Mouse (Mus musculus): Measurements from ENCODE around the gene Tmem178b. TPM values are rescaled to one million over a fixed set of nuclear protein-coding genes. Genes with fewer than 3 reads are reported as not detected.

The Tmem178b gene
- 0.15 TPM in 1 of 2 replicates, not detected in the other for polyA plus RNA-seq (2014; fragmentation: Nextera tagmentation; extraction: Ambion mirVana)

DNA sequence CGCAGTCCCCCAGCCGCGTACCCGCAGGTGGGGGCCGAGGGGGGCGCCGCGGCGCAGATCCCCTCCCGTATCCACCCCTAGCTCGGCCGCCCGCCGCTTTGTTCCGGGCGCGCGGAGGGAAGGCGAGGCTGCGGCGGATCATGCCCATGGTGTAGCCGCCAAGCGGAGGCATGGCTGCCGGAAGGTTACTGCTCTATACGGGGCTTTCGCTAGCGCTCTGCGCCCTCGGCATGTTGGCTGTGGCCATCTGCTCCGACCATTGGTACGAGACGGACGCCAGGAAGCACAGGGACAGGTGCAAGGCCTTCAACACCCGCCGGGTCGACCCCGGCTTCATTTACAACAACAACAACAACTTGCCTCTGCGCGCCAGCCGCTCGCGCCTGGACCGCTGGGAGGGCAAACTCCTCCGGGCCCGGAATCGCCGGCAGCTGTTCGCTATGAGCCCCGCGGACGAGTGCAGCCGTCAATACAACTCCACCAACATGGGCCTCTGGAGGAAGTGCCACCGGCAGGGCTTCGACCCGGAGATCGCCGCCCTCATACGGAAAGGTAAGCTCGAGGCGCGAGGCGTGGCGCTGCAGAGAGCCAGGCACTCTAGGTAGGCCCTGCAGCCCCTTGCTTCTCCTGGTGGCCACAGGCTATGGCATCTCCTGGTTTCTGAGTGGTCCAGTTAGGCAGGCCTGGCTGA, at the start of gene Tmem178b:
Gene Tmem178b (plus strand): TSS at position 371 of the 691 bp plus-strand sequence.
- ATAC-seq (ENCODE audit: low FRiP score, low TSS enrichment), result peak; percentile 53
- no peaks in the 10 kb centered on the region for H3K4me1 ChIP-seq (ENCODE audit: control insufficient read depth, insufficient read depth, low read length)
- no peaks in the 10 kb centered on the region for H3K36me3 ChIP-seq (ENCODE audit: control insufficient read depth, insufficient read depth, low read length)
- H3K9me3 ChIP-seq (ENCODE audit: control insufficient read depth, low read length), result no peaks in the 10 kb centered on the region
- WGBS, result under 1% methylated on average over 63 of the region's 63 CpGs
- H3K9ac ChIP-seq (ENCODE audit: low read depth, low read length), result peak within 1 kb of the TSS; percentile 13; the same call in 1 of the 2 replicates
- peak within 1 kb of the TSS; percentile 51 for H3K4me3 ChIP-seq (ENCODE audit: low read length)
- peaks cover 53% of the 10 kb centered on the region for H3K27me3 ChIP-seq (ENCODE audit: control insufficient read depth, insufficient read depth, low read length)
- H3K27ac ChIP-seq (ENCODE audit: low read depth, low read length), result no peak within 1 kb of the TSS
- H3K4me2 ChIP-seq (replicated peaks; ENCODE audit: low read depth, low read length), result peak within 1 kb of the TSS; percentile 96

DNA sequence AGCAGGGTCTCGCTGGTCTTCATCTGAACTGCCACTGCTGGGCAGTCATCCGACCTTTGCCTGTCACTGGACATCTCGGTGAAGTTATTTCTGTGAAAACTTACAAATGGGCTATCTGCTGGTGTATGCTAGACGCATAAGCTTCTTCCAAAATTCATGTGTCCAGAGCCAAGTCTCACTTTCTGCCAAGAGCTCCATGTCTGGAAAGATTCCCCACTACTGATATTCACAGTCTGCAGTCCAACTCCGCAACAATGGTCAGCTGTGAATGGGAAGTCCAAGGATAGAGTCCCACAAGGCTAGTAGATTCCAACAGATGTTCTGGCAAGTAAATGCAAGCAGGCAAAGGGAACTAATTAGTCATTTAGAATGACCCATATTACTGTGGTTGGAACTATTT, 44.3 kb upstream of the Tmem178b start:
- no peak overlapping the region for H3K4me2 ChIP-seq (replicated peaks; ENCODE audit: low read depth, low read length)
- H3K4me3 ChIP-seq (ENCODE audit: low read length), result no peak overlapping the region
- H3K9me3 ChIP-seq (ENCODE audit: control insufficient read depth, low read length), result no peaks in the 10 kb centered on the region
- ATAC-seq (ENCODE audit: low FRiP score, low TSS enrichment), result no peak
- no peaks in the 10 kb centered on the region for H3K4me1 ChIP-seq (ENCODE audit: control insufficient read depth, insufficient read depth, low read length)
- no peaks in the 10 kb centered on the region for H3K36me3 ChIP-seq (ENCODE audit: control insufficient read depth, insufficient read depth, low read length)
- no peaks in the 10 kb centered on the region for H3K27me3 ChIP-seq (ENCODE audit: control insufficient read depth, insufficient read depth, low read length)
- WGBS, result 88% methylated on average over 5 of the region's 5 CpGs
- no peak overlapping the region for H3K27ac ChIP-seq (ENCODE audit: low read depth, low read length)
- no peak overlapping the region for H3K9ac ChIP-seq (ENCODE audit: low read depth, low read length)

DNA sequence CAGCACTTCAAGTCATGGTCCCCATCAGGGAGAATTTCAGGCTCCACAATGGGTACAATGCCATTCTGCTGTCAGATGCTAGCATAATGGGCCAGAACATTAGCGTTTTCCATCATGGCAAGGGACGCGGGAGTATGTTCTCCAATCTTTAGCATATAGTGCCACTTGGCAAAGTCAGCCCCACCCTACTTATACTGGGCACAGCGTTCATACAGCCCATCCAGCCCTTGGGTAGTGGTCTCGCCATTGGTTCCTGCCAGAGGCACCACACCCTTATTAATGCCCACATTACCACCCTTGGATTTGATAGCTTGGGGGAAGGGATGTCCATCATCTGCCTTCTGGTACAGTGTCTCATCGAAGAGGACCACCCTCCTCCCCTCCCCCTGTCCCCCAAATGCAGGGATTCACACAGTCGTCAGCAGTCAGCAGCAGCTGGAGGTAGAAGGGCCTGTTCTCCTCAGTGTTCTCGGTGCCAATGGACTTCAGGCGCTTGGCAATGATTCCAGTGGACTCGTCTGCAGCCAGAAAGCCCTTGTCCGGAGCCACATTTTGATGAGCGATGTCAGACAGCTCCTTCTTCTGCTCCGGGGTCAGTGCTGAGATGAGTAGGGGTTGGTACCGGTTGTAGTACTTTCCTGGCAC, 29.3 kb upstream of the Tmem178b start:
- Histone ChIP-seq H3K27ac (ENCODE audit: low read depth, low read length) (no peak overlapping the region), H3K4me1 (ENCODE audit: control insufficient read depth, insufficient read depth, low read length) (no peaks in the 10 kb centered on the region), H3K27me3 (ENCODE audit: control insufficient read depth, insufficient read depth, low read length) (no peaks in the 10 kb centered on the region), H3K9me3 (ENCODE audit: control insufficient read depth, low read length) (no peaks in the 10 kb centered on the region), H3K4me2 (replicated peaks; ENCODE audit: low read depth, low read length) (no peak overlapping the region), H3K9ac (ENCODE audit: low read depth, low read length) (no peak overlapping the region), H3K4me3 (ENCODE audit: low read length) (no peak overlapping the region), H3K36me3 (ENCODE audit: control insufficient read depth, insufficient read depth, low read length) (no peaks in the 10 kb centered on the region)
- 91% methylated on average over 14 of the region's 14 CpGs for WGBS
- ATAC-seq (ENCODE audit: low FRiP score, low TSS enrichment), result no peak

DNA sequence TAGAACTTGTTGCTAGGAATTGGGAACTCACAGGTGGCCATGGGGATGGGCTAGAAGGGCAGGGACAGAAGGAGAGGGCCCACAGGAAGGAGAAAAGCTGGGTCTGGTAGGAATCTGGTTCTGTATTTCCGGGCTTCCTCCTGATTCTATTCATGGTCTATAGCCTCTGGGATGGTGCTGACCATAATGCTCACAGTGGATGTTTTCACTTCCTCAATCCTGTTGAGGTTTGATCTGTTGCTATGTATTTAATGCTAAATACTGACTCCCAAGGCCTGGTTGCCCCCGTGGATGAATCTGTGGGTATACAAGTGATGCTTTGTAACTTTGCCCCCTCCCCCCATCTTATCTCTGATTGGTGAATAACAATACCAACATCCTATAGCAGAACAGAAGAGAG, 25.5 kb upstream of the Tmem178b start:
- Histone ChIP-seq H3K27ac (ENCODE audit: low read depth, low read length) (no peak overlapping the region), H3K9me3 (ENCODE audit: control insufficient read depth, low read length) (no peaks in the 10 kb centered on the region), H3K4me1 (ENCODE audit: control insufficient read depth, insufficient read depth, low read length) (no peaks in the 10 kb centered on the region), H3K4me2 (replicated peaks; ENCODE audit: low read depth, low read length) (no peak overlapping the region), H3K36me3 (ENCODE audit: control insufficient read depth, insufficient read depth, low read length) (no peaks in the 10 kb centered on the region), H3K27me3 (ENCODE audit: control insufficient read depth, insufficient read depth, low read length) (no peaks in the 10 kb centered on the region), H3K9ac (ENCODE audit: low read depth, low read length) (no peak overlapping the region), H3K4me3 (ENCODE audit: low read length) (no peak overlapping the region)
- WGBS, result 76% methylated on average over 2 of the region's 2 CpGs
- ATAC-seq (ENCODE audit: low FRiP score, low TSS enrichment), result no peak

DNA sequence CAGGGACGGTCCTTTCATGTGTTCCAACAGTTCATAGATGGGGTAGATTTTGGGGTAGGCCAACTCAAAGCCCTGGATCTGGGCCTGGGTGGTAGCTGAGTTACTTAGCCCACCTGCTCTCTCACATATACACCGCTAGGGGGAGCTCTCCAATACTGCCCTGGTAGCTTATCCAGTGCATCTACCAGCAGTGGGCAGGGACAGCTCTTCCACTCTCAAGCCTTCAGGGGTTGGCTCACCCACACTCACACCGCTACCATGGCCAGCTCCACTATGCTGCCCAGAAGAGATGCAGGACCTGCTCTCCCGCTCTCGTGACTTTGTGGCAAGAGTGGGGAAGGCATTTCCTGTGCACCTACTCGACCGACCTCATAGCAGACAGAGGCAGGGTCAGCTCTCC, 24.3 kb upstream of the Tmem178b start:
- H3K4me1 ChIP-seq (ENCODE audit: control insufficient read depth, insufficient read depth, low read length), result no peaks in the 10 kb centered on the region
- H3K36me3 ChIP-seq (ENCODE audit: control insufficient read depth, insufficient read depth, low read length), result no peaks in the 10 kb centered on the region
- H3K9ac ChIP-seq (ENCODE audit: low read depth, low read length), result no peak overlapping the region
- no peak overlapping the region for H3K27ac ChIP-seq (ENCODE audit: low read depth, low read length)
- H3K9me3 ChIP-seq (ENCODE audit: control insufficient read depth, low read length), result no peaks in the 10 kb centered on the region
- no peak for ATAC-seq (ENCODE audit: low FRiP score, low TSS enrichment)
- H3K4me3 ChIP-seq (ENCODE audit: low read length), result no peak overlapping the region
- H3K4me2 ChIP-seq (replicated peaks; ENCODE audit: low read depth, low read length), result no peak overlapping the region
- 41% methylated on average over 7 of the region's 7 CpGs for WGBS
- no peaks in the 10 kb centered on the region for H3K27me3 ChIP-seq (ENCODE audit: control insufficient read depth, insufficient read depth, low read length)

DNA sequence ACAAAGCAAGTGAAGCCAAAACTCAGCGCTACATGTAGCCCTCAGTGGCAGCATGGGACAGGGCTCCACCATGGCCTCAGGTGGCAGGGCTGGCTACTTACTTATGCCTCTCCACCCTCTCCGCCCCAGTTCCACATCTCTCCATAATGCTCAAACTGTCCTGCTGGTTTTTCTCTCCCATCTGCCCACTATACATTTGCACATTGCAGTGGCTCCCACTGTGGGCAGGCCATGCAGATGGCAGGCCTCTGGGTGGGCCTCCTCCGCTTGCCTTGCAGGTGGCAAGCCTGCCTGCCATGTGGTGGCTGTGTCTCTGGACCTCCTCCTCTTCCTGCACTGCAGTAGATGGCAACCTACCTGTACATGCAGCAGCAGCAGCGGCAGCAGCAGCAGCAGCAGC, 23.4 kb upstream of the Tmem178b start:
- Histone ChIP-seq H3K9ac (ENCODE audit: low read depth, low read length) (no peak overlapping the region), H3K27me3 (ENCODE audit: control insufficient read depth, insufficient read depth, low read length) (no peaks in the 10 kb centered on the region), H3K36me3 (ENCODE audit: control insufficient read depth, insufficient read depth, low read length) (no peaks in the 10 kb centered on the region), H3K4me1 (ENCODE audit: control insufficient read depth, insufficient read depth, low read length) (no peaks in the 10 kb centered on the region), H3K4me3 (ENCODE audit: low read length) (no peak overlapping the region), H3K9me3 (ENCODE audit: control insufficient read depth, low read length) (no peaks in the 10 kb centered on the region), H3K4me2 (replicated peaks; ENCODE audit: low read depth, low read length) (no peak overlapping the region), H3K27ac (ENCODE audit: low read depth, low read length) (no peak overlapping the region)
- ATAC-seq (ENCODE audit: low FRiP score, low TSS enrichment), result no peak
- 93% methylated on average over 4 of the region's 4 CpGs for WGBS

DNA sequence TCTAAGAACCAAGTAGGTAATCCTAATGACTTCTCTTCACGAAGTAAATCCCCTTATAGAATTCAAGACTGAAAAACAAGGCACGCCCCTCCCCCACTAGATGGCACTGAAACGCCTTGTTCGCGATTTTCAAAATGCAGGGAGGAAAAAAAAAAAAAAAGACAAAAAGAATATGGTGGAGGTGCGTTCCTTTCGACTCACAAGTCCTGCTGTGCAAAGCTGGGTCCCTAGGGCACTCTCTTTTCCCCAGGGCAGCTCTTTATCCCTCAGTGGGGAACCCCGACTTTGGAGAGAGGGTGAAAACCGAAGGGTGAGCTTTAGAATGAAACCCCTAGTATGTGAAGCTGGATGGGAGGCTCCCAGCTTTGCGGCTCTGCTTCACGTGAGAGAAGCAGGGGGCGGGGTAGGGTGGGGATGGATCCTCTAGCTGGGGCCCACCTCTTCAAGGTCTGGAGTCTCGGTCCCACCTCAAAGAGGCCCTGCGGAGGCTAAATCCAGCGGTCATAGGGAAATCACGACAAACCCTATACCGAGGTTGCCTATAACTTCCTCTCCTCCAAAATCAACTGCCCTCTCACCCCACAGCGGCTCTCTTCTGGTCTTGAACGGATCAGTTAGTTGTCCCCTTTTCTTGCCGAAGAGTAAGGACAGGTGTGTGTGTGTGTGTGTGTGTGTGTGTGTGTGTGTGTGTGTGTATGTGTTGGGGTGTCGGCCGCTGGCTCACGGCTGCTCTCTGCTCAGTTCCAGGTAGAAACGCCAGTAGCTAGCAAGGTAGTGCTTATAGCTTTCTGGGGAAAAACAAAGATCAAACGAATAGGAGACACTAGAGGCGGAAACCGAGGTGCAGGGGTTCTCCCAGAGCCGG, 2.6 kb upstream of the Tmem178b start:
- no peak overlapping the region for H3K27ac ChIP-seq (ENCODE audit: low read depth, low read length)
- H3K27me3 ChIP-seq (ENCODE audit: control insufficient read depth, insufficient read depth, low read length), result peaks cover 51% of the 10 kb centered on the region
- H3K9ac ChIP-seq (ENCODE audit: low read depth, low read length), result no peak overlapping the region
- H3K4me1 ChIP-seq (ENCODE audit: control insufficient read depth, insufficient read depth, low read length), result no peaks in the 10 kb centered on the region
- peak overlapping the region; percentile 51 for H3K4me3 ChIP-seq (ENCODE audit: low read length)
- no peak for ATAC-seq (ENCODE audit: low FRiP score, low TSS enrichment)
- no peaks in the 10 kb centered on the region for H3K36me3 ChIP-seq (ENCODE audit: control insufficient read depth, insufficient read depth, low read length)
- H3K4me2 ChIP-seq (replicated peaks; ENCODE audit: low read depth, low read length), result peak overlapping the region; percentile 96
- WGBS, result under 1% methylated on average over 28 of the region's 28 CpGs
- H3K9me3 ChIP-seq (ENCODE audit: control insufficient read depth, low read length), result no peaks in the 10 kb centered on the region

DNA sequence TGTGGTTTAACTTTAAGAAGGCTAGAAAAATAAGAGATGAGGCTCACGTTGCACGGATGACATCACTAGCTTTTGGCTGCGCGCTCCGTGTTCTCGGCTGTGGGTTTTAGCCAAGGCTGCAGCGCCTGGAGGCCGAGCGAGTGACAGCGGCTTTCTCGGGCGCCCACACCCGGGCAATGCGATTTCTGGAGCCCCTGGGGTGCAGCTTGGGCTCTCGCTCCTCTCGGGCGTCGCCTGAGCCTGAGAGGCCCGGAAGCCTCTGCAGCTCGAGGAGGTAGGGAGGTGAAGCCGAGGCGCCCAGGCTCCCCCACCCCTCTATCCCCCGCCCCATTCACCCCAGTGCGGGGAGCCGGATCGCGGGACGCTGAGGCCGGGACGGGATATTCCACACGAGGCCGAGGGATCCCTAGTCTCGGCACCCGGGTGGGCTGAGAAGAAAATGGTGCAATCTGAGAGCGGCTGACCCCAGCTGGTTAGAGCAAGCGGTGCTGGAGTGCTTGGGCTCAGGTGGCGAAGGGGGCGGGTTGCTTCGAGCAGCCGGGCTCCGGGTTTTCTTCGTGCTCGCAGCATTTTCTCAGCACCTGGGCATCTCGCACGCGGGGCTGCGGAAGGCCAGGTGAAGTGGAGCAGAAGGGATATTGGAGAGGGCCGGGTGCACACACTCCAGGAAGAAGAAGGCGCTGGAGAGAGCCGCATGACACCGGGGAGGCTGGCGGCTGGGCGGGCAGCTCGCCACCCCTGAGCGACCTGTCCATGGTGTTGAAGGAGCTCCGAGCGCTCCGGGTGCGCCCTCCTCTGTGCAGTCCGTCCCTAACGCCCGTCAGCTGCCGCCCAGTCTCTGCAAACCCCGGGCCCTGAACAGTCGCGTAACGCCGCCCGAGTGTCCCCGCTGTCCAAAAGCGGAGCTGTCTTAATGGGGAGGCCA, 1.4 kb upstream of the Tmem178b start:
- under 1% methylated on average over 68 of the region's 71 CpGs for WGBS
- H3K4me1 ChIP-seq (ENCODE audit: control insufficient read depth, insufficient read depth, low read length), result no peaks in the 10 kb centered on the region
- H3K4me3 ChIP-seq (ENCODE audit: low read length), result peak overlapping the region; percentile 51
- peak overlapping the region; percentile 96 for H3K4me2 ChIP-seq (replicated peaks; ENCODE audit: low read depth, low read length)
- H3K27ac ChIP-seq (ENCODE audit: low read depth, low read length), result no peak overlapping the region
- no peaks in the 10 kb centered on the region for H3K9me3 ChIP-seq (ENCODE audit: control insufficient read depth, low read length)
- peak; percentile 85 for ATAC-seq (ENCODE audit: low FRiP score, low TSS enrichment)
- H3K36me3 ChIP-seq (ENCODE audit: control insufficient read depth, insufficient read depth, low read length), result no peaks in the 10 kb centered on the region
- H3K9ac ChIP-seq (ENCODE audit: low read depth, low read length), result peak overlapping the region; percentile 8
- peaks cover 53% of the 10 kb centered on the region for H3K27me3 ChIP-seq (ENCODE audit: control insufficient read depth, insufficient read depth, low read length)
